Mouse (Mus musculus) midbrain, embryonic 12.5 days (tissue): ENCODE results near the gene Pxt1. TPM values are rescaled to one million over a fixed set of nuclear protein-coding genes. Genes with fewer than 3 reads are reported as not detected.

ENCODE experiments used
- ATAC-seq: fragments of 200-750 bp; cut with Nextera tagmentation; 2 replicates; pipeline ENCODE4 v1.8.0; 2017; ENCODE audit warnings: low read depth, moderate TSS enrichment, moderate library complexity; ENCODE audit not compliant: low FRiP score
- H3K27ac ChIP-seq: fragments of 300-500 bp; sonication (generic); replicated peaks from 2 replicates; pipeline ENCODE4 v1.5.1; 2016; ENCODE audit warnings: mild to moderate bottlenecking
- H3K27me3 ChIP-seq: fragments of 300-500 bp; sonication (generic); 2 replicates; pipeline ENCODE4 v1.6.1; 2016; ENCODE audit warnings: mild to moderate bottlenecking
- H3K36me3 ChIP-seq: fragments of 300-500 bp; sonication (generic); 2 replicates; pipeline ENCODE4 v1.6.1; 2016
- H3K4me1 ChIP-seq: fragments of 300-500 bp; sonication (generic); 2 replicates; pipeline ENCODE4 v1.6.1; 2016
- H3K4me2 ChIP-seq: fragments of 300-500 bp; sonication (generic); replicated peaks from 2 replicates; pipeline ENCODE4 v1.6.1; 2016; ENCODE audit warnings: mild to moderate bottlenecking, moderate library complexity
- H3K4me3 ChIP-seq: fragments of 300-500 bp; sonication (generic); 2 replicates; pipeline ENCODE4 v1.5.1; 2016; ENCODE audit warnings: mild to moderate bottlenecking
- H3K9ac ChIP-seq: fragments of 300-500 bp; sonication (generic); replicated peaks from 2 replicates; pipeline ENCODE4 v1.6.1; 2016; ENCODE audit warnings: mild to moderate bottlenecking, moderate library complexity
- H3K9me3 ChIP-seq: fragments of 300-500 bp; sonication (generic); 2 replicates; pipeline ENCODE4 v1.6.1; 2016; ENCODE audit warnings: mild to moderate bottlenecking
- WGBS: fragments of 180-500 bp; shearing (Covaris S2); methylation state at CpG from one replicate; pipeline ENCODE4 v1.1.7; 2016; 5-methylcytosine and 5-hydroxymethylcytosine counted together
- polyA plus RNA-seq: library from polyadenylated mRNA; unstranded; fragments of >200 nt; fragmentation: Nextera tagmentation; extraction: Ambion mirVana; gene quantifications from 2 replicates; pipeline ENCODE4 v1.2.1, GENCODE M21; 2016

The Pxt1 gene
- polyA plus RNA-seq, 1 experiment from 2014 or later, result not detected

- no peak overlapping the region for H3K9ac ChIP-seq
- no peak overlapping the region for H3K4me2 ChIP-seq
- H3K9me3 ChIP-seq, result no peaks in the 10 kb centered on the region
- no peaks in the 10 kb centered on the region for H3K27me3 ChIP-seq
- ATAC-seq, result no peak
- no peak overlapping the region for H3K4me3 ChIP-seq
- WGBS, result 50% methylated on average over 15 of the region's 15 CpGs
- peaks cover 10% of the 10 kb centered on the region for H3K4me1 ChIP-seq
- no peaks in the 10 kb centered on the region for H3K36me3 ChIP-seq
- no peak overlapping the region for H3K27ac ChIP-seq
Measured at GRCm38 (mm10) chr17:28926866-28927635, 16.6 kb downstream of the Pxt1 start.

GRCm38 (mm10) chr17:28926380-28926779, 17.3 kb downstream of the Pxt1 start:
- Histone ChIP-seq H3K4me1 (peaks cover 10% of the 10 kb centered on the region), H3K4me3 (no peak overlapping the region), H3K27ac (no peak overlapping the region), H3K9me3 (no peaks in the 10 kb centered on the region), H3K4me2 (no peak overlapping the region), H3K36me3 (no peaks in the 10 kb centered on the region), H3K9ac (no peak overlapping the region), H3K27me3 (no peaks in the 10 kb centered on the region)
- WGBS, result 14% methylated on average over 13 of the region's 13 CpGs
- ATAC-seq, result no peak

- Histone ChIP-seq H3K9ac (no peak overlapping the region), H3K4me2 (no peak overlapping the region), H3K9me3 (no peaks in the 10 kb centered on the region), H3K36me3 (no peaks in the 10 kb centered on the region), H3K27ac (no peak overlapping the region), H3K4me3 (no peak overlapping the region), H3K27me3 (no peaks in the 10 kb centered on the region), H3K4me1 (peaks cover under 1% of the 10 kb centered on the region; the same call in 1 of the 2 replicates)
- ATAC-seq, result no peak
- 82% methylated on average over 8 of the region's 8 CpGs for WGBS
Measured at GRCm38 (mm10) chr17:28924957-28925595, 18.6 kb downstream of the Pxt1 start.

- Histone ChIP-seq H3K27me3 (no peaks in the 10 kb centered on the region), H3K9me3 (no peaks in the 10 kb centered on the region), H3K9ac (no peak overlapping the region), H3K4me1 (no peaks in the 10 kb centered on the region), H3K4me2 (no peak overlapping the region), H3K4me3 (no peak overlapping the region), H3K27ac (no peak overlapping the region), H3K36me3 (no peaks in the 10 kb centered on the region)
- ATAC-seq, result no peak
- WGBS, result 74% methylated on average over 6 of the region's 6 CpGs
Measured at GRCm38 (mm10) chr17:28922096-28922495, 21.5 kb downstream of the Pxt1 start.

GRCm38 (mm10) chr17:28921086-28921485, 22.6 kb downstream of the Pxt1 start:
- Histone ChIP-seq H3K27ac (no peak overlapping the region), H3K9ac (no peak overlapping the region), H3K4me3 (no peak overlapping the region), H3K4me1 (no peaks in the 10 kb centered on the region), H3K4me2 (no peak overlapping the region), H3K9me3 (no peaks in the 10 kb centered on the region), H3K36me3 (no peaks in the 10 kb centered on the region), H3K27me3 (no peaks in the 10 kb centered on the region)
- no peak for ATAC-seq
- WGBS, result 73% methylated on average over 8 of the region's 8 CpGs

- no peaks in the 10 kb centered on the region for H3K27me3 ChIP-seq
- no peak overlapping the region for H3K4me3 ChIP-seq
- H3K4me2 ChIP-seq, result no peak overlapping the region
- no peaks in the 10 kb centered on the region for H3K36me3 ChIP-seq
- H3K27ac ChIP-seq, result no peak overlapping the region
- H3K9ac ChIP-seq, result no peak overlapping the region
- H3K9me3 ChIP-seq, result no peaks in the 10 kb centered on the region
- WGBS, result 100% methylated on average over 1 of the region's 1 CpGs
- H3K4me1 ChIP-seq, result no peaks in the 10 kb centered on the region
- ATAC-seq, result no peak
Measured at GRCm38 (mm10) chr17:28916520-28916919, 27.1 kb downstream of the Pxt1 start.

- no peak within 1 kb of the TSS for H3K27ac ChIP-seq
- 67% methylated on average over 12 of the region's 12 CpGs for WGBS
- H3K36me3 ChIP-seq, result no peaks in the 10 kb centered on the region
- no peak within 1 kb of the TSS for H3K4me3 ChIP-seq
- no peak within 1 kb of the TSS for H3K9ac ChIP-seq
- H3K27me3 ChIP-seq, result peaks cover 5% of the 10 kb centered on the region
- ATAC-seq, result no peak
- H3K9me3 ChIP-seq, result no peaks in the 10 kb centered on the region
- no peaks in the 10 kb centered on the region for H3K4me1 ChIP-seq
- no peak within 1 kb of the TSS for H3K4me2 ChIP-seq
Measured at GRCm38 (mm10) chr17:28915060-28915628, 28.5 kb downstream of the Pxt1 start, which contains the start of gene 4930539E08Rik. TSS of gene 4930539E08Rik (minus strand) at chr17:28915324.

GRCm38 (mm10) chr17:28913940-28914339, 29.7 kb downstream of the Pxt1 start:
- 84% methylated on average over 6 of the region's 6 CpGs for WGBS
- H3K9ac ChIP-seq, result no peak overlapping the region
- no peak overlapping the region for H3K27ac ChIP-seq
- no peak overlapping the region for H3K4me2 ChIP-seq
- no peak overlapping the region for H3K4me3 ChIP-seq
- ATAC-seq, result no peak
- 0 out of 2 replicates have a peak, but pooled peaks cover 6% of the 10 kb centered on the region for H3K4me1 ChIP-seq
- H3K27me3 ChIP-seq, result peaks cover 17% of the 10 kb centered on the region
- no peaks in the 10 kb centered on the region for H3K36me3 ChIP-seq
- no peaks in the 10 kb centered on the region for H3K9me3 ChIP-seq

- 0 out of 2 replicates have a peak, but pooled peaks cover 7% of the 10 kb centered on the region for H3K4me1 ChIP-seq
- 78% methylated on average over 5 of the region's 5 CpGs for WGBS
- H3K27me3 ChIP-seq, result peaks cover 24% of the 10 kb centered on the region
- ATAC-seq, result no peak
- H3K4me2 ChIP-seq, result no peak overlapping the region
- H3K9ac ChIP-seq, result no peak overlapping the region
- no peak overlapping the region for H3K27ac ChIP-seq
- no peaks in the 10 kb centered on the region for H3K36me3 ChIP-seq
- H3K9me3 ChIP-seq, result no peaks in the 10 kb centered on the region
- H3K4me3 ChIP-seq, result no peak overlapping the region
Measured at GRCm38 (mm10) chr17:28913200-28913599, 30.4 kb downstream of the Pxt1 start.

GRCm38 (mm10) chr17:28910139-28910538, 33.5 kb downstream of the Pxt1 start:
- H3K4me3 ChIP-seq, result no peak overlapping the region
- H3K4me1 ChIP-seq, result peaks cover 11% of the 10 kb centered on the region; the same call in 1 of the 2 replicates
- H3K27me3 ChIP-seq, result peaks cover 26% of the 10 kb centered on the region
- no peak overlapping the region for H3K27ac ChIP-seq
- peak overlapping the region; percentile 48; the same call in 1 of the 2 replicates for H3K4me2 ChIP-seq
- ATAC-seq, result no peak
- H3K9me3 ChIP-seq, result no peaks in the 10 kb centered on the region
- 18% methylated on average over 7 of the region's 7 CpGs for WGBS
- no peak overlapping the region for H3K9ac ChIP-seq
- H3K36me3 ChIP-seq, result no peaks in the 10 kb centered on the region

- H3K36me3 ChIP-seq, result no peaks in the 10 kb centered on the region
- H3K4me1 ChIP-seq, result peaks cover 19% of the 10 kb centered on the region
- 9% methylated on average over 29 of the region's 29 CpGs for WGBS
- H3K4me2 ChIP-seq, result peak overlapping the region; percentile 48
- no peaks in the 10 kb centered on the region for H3K9me3 ChIP-seq
- no peak for ATAC-seq
- H3K27me3 ChIP-seq, result peaks cover 26% of the 10 kb centered on the region
- H3K27ac ChIP-seq, result no peak overlapping the region
- peak overlapping the region; percentile 12 for H3K4me3 ChIP-seq
- H3K9ac ChIP-seq, result peak overlapping the region; percentile 35; the same call in 1 of the 2 replicates
Measured at GRCm38 (mm10) chr17:28909252-28909941, 34.2 kb downstream of the Pxt1 start.
